Mouse (Mus musculus) E14TG2a.4 (cell line): Measurements from ENCODE around the gene Med19.

Experiments used
- CTCF ChIP-seq: conservative IDR thresholded peaks from 2 replicates; pipeline ENCODE4 v1.5.1; 2014; ENCODE audit warnings: low read length
- NANOG ChIP-seq: IDR thresholded peaks from 2 replicates; pipeline ENCODE4 v1.6.1; 2014; ENCODE audit warnings: borderline replicate concordance, low read length, mixed read lengths

DNA sequence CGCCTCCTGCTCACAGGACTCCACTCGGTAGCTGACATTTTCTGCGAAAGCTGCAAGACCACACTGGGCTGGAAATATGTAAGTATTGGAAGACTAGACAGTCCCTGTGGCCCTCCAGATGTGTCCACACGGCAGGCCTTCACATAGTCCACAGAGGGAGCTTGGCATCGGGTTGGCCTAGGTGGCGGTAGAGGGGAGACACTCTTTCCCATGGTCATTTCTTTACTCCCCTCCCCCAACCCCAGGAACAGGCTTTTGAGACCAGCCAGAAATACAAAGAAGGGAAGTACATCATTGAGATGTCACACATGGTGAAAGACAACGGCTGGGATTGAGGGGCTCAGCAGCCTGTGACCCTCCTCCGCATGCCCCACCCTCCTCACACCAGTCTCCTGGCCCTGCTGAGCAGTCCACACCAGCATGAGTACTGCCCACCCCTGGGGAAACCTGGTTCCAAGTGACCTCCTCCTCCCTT, 59.3 kb downstream of the Med19 start:
- no peak for TF ChIP-seq CTCF
- no peak for TF ChIP-seq NANOG
